Mouse (Mus musculus) ES-E14 (cell line): ENCODE data around the gene Gm48552.

ENCODE experiments used
- HCFC1 ChIP-seq: IDR thresholded peaks from 2 replicates; pipeline ENCODE4 v1.6.1; 2012; ENCODE audit warnings: low read length, inconsistent platforms, borderline replicate concordance; ENCODE audit not compliant: insufficient read depth
- MAFK ChIP-seq: IDR thresholded peaks from 2 replicates; pipeline ENCODE4 v1.6.1; 2014; ENCODE audit warnings: mild to moderate bottlenecking, low read depth, low read length, inconsistent platforms; ENCODE audit not compliant: insufficient read depth
- ZC3H11A ChIP-seq: IDR thresholded peaks from 2 replicates; pipeline ENCODE4 v1.6.1; 2012; ENCODE audit warnings: low read depth, mild to moderate bottlenecking, inconsistent platforms, low read length, borderline replicate concordance
- ZNF384 ChIP-seq: IDR thresholded peaks from 2 replicates; pipeline ENCODE4 v1.6.1; 2012; ENCODE audit warnings: low read depth, low read length, inconsistent platforms

GRCm38 (mm10) chr10:81420191-81420767 is 31.5 kb downstream of the Gm48552 start:
- TF ChIP-seq ZNF384 (no peak), HCFC1 (no peak), ZC3H11A (no peak), MAFK (no peak)
